Mouse (Mus musculus) midbrain, embryonic 16.5 days (tissue): ENCODE results near the gene Eif4e. TPM values are rescaled to one million over a fixed set of nuclear protein-coding genes. Genes with fewer than 3 reads are reported as not detected.
A peak's percentile ranks its signal among the peaks of the same experiment; 100 is the strongest.

Source experiments
- ATAC-seq: fragments of 200-750 bp; cut with Nextera tagmentation; 2 replicates; pipeline ENCODE4 v1.8.0; 2017; ENCODE audit warnings: moderate TSS enrichment
- H3K27ac ChIP-seq: fragments of 300-500 bp; sonication (generic); 2 replicates; pipeline ENCODE4 v1.5.1; 2014; ENCODE audit warnings: mild to moderate bottlenecking, low read length, mixed read lengths
- H3K27me3 ChIP-seq: fragments of 300-500 bp; sonication (generic); 2 replicates; pipeline ENCODE4 v1.6.1; 2014; ENCODE audit warnings: low read depth, low read length, mixed read lengths; ENCODE audit not compliant: control insufficient read depth, insufficient read depth
- H3K36me3 ChIP-seq: fragments of 300-500 bp; sonication (generic); 2 replicates; pipeline ENCODE4 v1.6.1; 2014; ENCODE audit warnings: mild to moderate bottlenecking, low read length, moderate library complexity, mixed read lengths; ENCODE audit not compliant: control insufficient read depth, insufficient read depth
- H3K4me1 ChIP-seq: fragments of 300-500 bp; sonication (generic); 2 replicates; pipeline ENCODE4 v1.6.1; 2014; ENCODE audit warnings: mild to moderate bottlenecking, low read length, mixed read lengths; ENCODE audit not compliant: control insufficient read depth, insufficient read depth
- H3K4me2 ChIP-seq: fragments of 300-500 bp; sonication (generic); 2 replicates; pipeline ENCODE4 v1.6.1; 2014; ENCODE audit warnings: mild to moderate bottlenecking, low read length, mixed read lengths
- H3K4me3 ChIP-seq: fragments of 300-500 bp; sonication (generic); 2 replicates; pipeline ENCODE4 v1.5.1; 2014; ENCODE audit warnings: low read depth, mild to moderate bottlenecking, low read length, moderate library complexity, mixed read lengths
- H3K9ac ChIP-seq: fragments of 300-500 bp; sonication (generic); 2 replicates; pipeline ENCODE4 v1.6.1; 2014; ENCODE audit warnings: low read depth, low read length, mixed read lengths
- H3K9me3 ChIP-seq: fragments of 300-500 bp; sonication (generic); replicated peaks from 2 replicates; pipeline ENCODE4 v1.6.1; 2014; ENCODE audit warnings: mild to moderate bottlenecking, low read length, mixed read lengths; ENCODE audit not compliant: control insufficient read depth, poor library complexity, severe bottlenecking
- WGBS: fragments of 180-500 bp; shearing (Covaris S2); extraction: QIAGEN DNeasy Blood & Tissue Kit; methylation state at CpG from one replicate; pipeline ENCODE4 v1.1.7; 2014; 5-methylcytosine and 5-hydroxymethylcytosine counted together
- polyA plus RNA-seq: library from polyadenylated mRNA; unstranded; fragments of >200 nt; fragmentation: Nextera tagmentation; extraction: Ambion mirVana; gene quantifications from 2 replicates; pipeline ENCODE4 v1.2.1, GENCODE M21; 2015

The Eif4e gene
- polyA plus RNA-seq, 1 experiment from 2014 or later: 352 TPM

- WGBS: 30% methylated on average over 1 of the region's 1 CpGs
These were observed 31.4 kb upstream of the Eif4e start for GRCm38 (mm10) chr3:138494565-138494964.

GRCm38 (mm10) chr3:138495166-138496145, 30.5 kb upstream of the Eif4e start:
- 91% methylated on average over 11 of the region's 11 CpGs for WGBS

More at GRCm38 (mm10) chr3:138494565-138494964, 31.4 kb upstream of the Eif4e start:
- Histone ChIP-seq H3K4me2 (no peak overlapping the region), H3K36me3 (no peaks in the 10 kb centered on the region), H3K4me3 (no peak overlapping the region), H3K4me1 (no peaks in the 10 kb centered on the region), H3K27ac (no peak overlapping the region), H3K9ac (no peak overlapping the region), H3K9me3 (no peaks in the 10 kb centered on the region), H3K27me3 (no peaks in the 10 kb centered on the region)
- no peak for ATAC-seq

GRCm38 (mm10) chr3:138498731-138499130, 27.2 kb upstream of the Eif4e start:
- no peak overlapping the region for H3K4me2 ChIP-seq
- ATAC-seq: no peak
- no peak overlapping the region for H3K9ac ChIP-seq
- H3K9me3 ChIP-seq: no peaks in the 10 kb centered on the region
- H3K36me3 ChIP-seq: no peaks in the 10 kb centered on the region
- peaks cover 5% of the 10 kb centered on the region for H3K4me1 ChIP-seq
- H3K4me3 ChIP-seq: no peak overlapping the region
- H3K27me3 ChIP-seq: no peaks in the 10 kb centered on the region
- 69% methylated on average over 4 of the region's 4 CpGs for WGBS
- H3K27ac ChIP-seq: no peak overlapping the region

More at GRCm38 (mm10) chr3:138495166-138496145, 30.5 kb upstream of the Eif4e start:
- no peak overlapping the region for H3K4me3 ChIP-seq
- ATAC-seq: no peak
- H3K27ac ChIP-seq: no peak overlapping the region
- peaks cover 5% of the 10 kb centered on the region for H3K4me1 ChIP-seq
- no peaks in the 10 kb centered on the region for H3K9me3 ChIP-seq
- no peaks in the 10 kb centered on the region for H3K36me3 ChIP-seq
- H3K4me2 ChIP-seq: no peak overlapping the region
- H3K27me3 ChIP-seq: no peaks in the 10 kb centered on the region
- no peak overlapping the region for H3K9ac ChIP-seq

- Histone ChIP-seq H3K27me3 (no peaks in the 10 kb centered on the region), H3K4me2 (peak overlapping the region; percentile 26; the same call in 1 of the 2 replicates), H3K27ac (no peak overlapping the region), H3K9ac (no peak overlapping the region), H3K9me3 (no peaks in the 10 kb centered on the region), H3K36me3 (no peaks in the 10 kb centered on the region), H3K4me1 (peaks cover 5% of the 10 kb centered on the region), H3K4me3 (0 out of 2 replicates have a peak overlapping the region, but pooled peaks have one; percentile 2)
- WGBS: 13% methylated on average over 15 of the region's 15 CpGs
- ATAC-seq: 0 out of 2 replicates have a peak, but pooled peaks have one; percentile 36
These were observed 25.9 kb upstream of the Eif4e start for GRCm38 (mm10) chr3:138499854-138500740.

GRCm38 (mm10) chr3:138503754-138504153, 22.2 kb upstream of the Eif4e start:
- WGBS: 89% methylated on average over 11 of the region's 11 CpGs

GRCm38 (mm10) chr3:138506749-138507148, 19.2 kb upstream of the Eif4e start:
- ATAC-seq: 0 out of 2 replicates have a peak, but pooled peaks have one; percentile 33
- H3K9me3 ChIP-seq: no peaks in the 10 kb centered on the region

More at GRCm38 (mm10) chr3:138503754-138504153, 22.2 kb upstream of the Eif4e start:
- H3K27me3 ChIP-seq: no peaks in the 10 kb centered on the region
- no peak overlapping the region for H3K9ac ChIP-seq
- H3K9me3 ChIP-seq: no peaks in the 10 kb centered on the region
- H3K4me1 ChIP-seq: peaks cover 5% of the 10 kb centered on the region
- no peak overlapping the region for H3K4me3 ChIP-seq
- no peak overlapping the region for H3K4me2 ChIP-seq
- no peak for ATAC-seq
- no peaks in the 10 kb centered on the region for H3K36me3 ChIP-seq
- H3K27ac ChIP-seq: no peak overlapping the region

GRCm38 (mm10) chr3:138509581-138509980, 16.4 kb upstream of the Eif4e start:
- Histone ChIP-seq H3K4me1 (no peaks in the 10 kb centered on the region), H3K27ac (no peak overlapping the region), H3K9me3 (no peaks in the 10 kb centered on the region), H3K9ac (no peak overlapping the region), H3K4me2 (no peak overlapping the region), H3K27me3 (no peaks in the 10 kb centered on the region), H3K36me3 (no peaks in the 10 kb centered on the region), H3K4me3 (no peak overlapping the region)
- ATAC-seq: no peak
- 94% methylated on average over 2 of the region's 2 CpGs for WGBS

More at GRCm38 (mm10) chr3:138506749-138507148, 19.2 kb upstream of the Eif4e start:
- no peak overlapping the region for H3K4me2 ChIP-seq
- H3K27ac ChIP-seq: no peak overlapping the region
- H3K9ac ChIP-seq: no peak overlapping the region
- no peaks in the 10 kb centered on the region for H3K4me1 ChIP-seq
- H3K36me3 ChIP-seq: no peaks in the 10 kb centered on the region
- no peaks in the 10 kb centered on the region for H3K27me3 ChIP-seq
- 51% methylated on average over 6 of the region's 6 CpGs for WGBS
- no peak overlapping the region for H3K4me3 ChIP-seq

- no peaks in the 10 kb centered on the region for H3K27me3 ChIP-seq
- WGBS: 77% methylated on average over 5 of the region's 5 CpGs
- H3K9ac ChIP-seq: no peak overlapping the region
- ATAC-seq: no peak
- no peaks in the 10 kb centered on the region for H3K36me3 ChIP-seq
- no peak overlapping the region for H3K4me3 ChIP-seq
- no peak overlapping the region for H3K4me2 ChIP-seq
- no peaks in the 10 kb centered on the region for H3K4me1 ChIP-seq
- no peaks in the 10 kb centered on the region for H3K9me3 ChIP-seq
- no peak overlapping the region for H3K27ac ChIP-seq
These were observed 15.5 kb upstream of the Eif4e start for GRCm38 (mm10) chr3:138510471-138510870.
